Mouse (Mus musculus) CH12.LX (cell line): ENCODE data around the gene Lpin1.

Experiments used
- BHLHE40 ChIP-seq: IDR thresholded peaks from 2 replicates; pipeline ENCODE4 v1.6.1; 2011; ENCODE audit warnings: mild to moderate bottlenecking, low read depth, low read length, improper control_type of control experiment
- CHD1 ChIP-seq: IDR thresholded peaks from 2 replicates; pipeline ENCODE4 v1.6.1; 2012; ENCODE audit warnings: low read depth, low read length, improper control_type of control experiment, inconsistent platforms
- CTCF ChIP-seq, 2 experiments: IDR thresholded peaks in 1 of 2; conservative IDR thresholded peaks in 1 of 2; 2 replicates each; pipeline ENCODE4 v1.5.1; 2011 to 2012; ENCODE audit warnings: low read depth in 2 of 2, low read length in 2 of 2, improper control_type of control experiment in 1 of 2, inconsistent platforms in 1 of 2, mild to moderate bottlenecking in 1 of 2, moderate library complexity in 1 of 2
- EP300 ChIP-seq: IDR thresholded peaks from 2 replicates; pipeline ENCODE4 v1.6.1; 2011; ENCODE audit warnings: low read length, improper control_type of control experiment
- HCFC1 ChIP-seq: IDR thresholded peaks from 2 replicates; pipeline ENCODE4 v1.6.1; 2012; ENCODE audit warnings: low read depth, mild to moderate bottlenecking, inconsistent platforms, low read length, improper control_type of control experiment
- KAT2A ChIP-seq: IDR thresholded peaks from 2 replicates; pipeline ENCODE4 v1.6.1; 2012; ENCODE audit warnings: low read length, improper control_type of control experiment, inconsistent platforms; ENCODE audit not compliant: insufficient replicate concordance
- MAFK ChIP-seq: IDR thresholded peaks from 2 replicates; pipeline ENCODE4 v1.6.1; 2011; ENCODE audit warnings: low read length, improper control_type of control experiment; ENCODE audit not compliant: insufficient replicate concordance
- MXI1 ChIP-seq: IDR thresholded peaks from 2 replicates; pipeline ENCODE4 v1.6.1; 2011; ENCODE audit warnings: mild to moderate bottlenecking, low read depth, low read length, improper control_type of control experiment
- MYC ChIP-seq: IDR thresholded peaks from 2 replicates; pipeline ENCODE4 v1.6.1; 2011; ENCODE audit warnings: low read depth, mild to moderate bottlenecking, improper control_type of control experiment, low read length
- POLR2A ChIP-seq: IDR thresholded peaks from 2 replicates; pipeline ENCODE4 v1.6.1; 2011; ENCODE audit warnings: low read depth, mild to moderate bottlenecking, improper control_type of control experiment, low read length
- SIN3A ChIP-seq: IDR thresholded peaks from 2 replicates; pipeline ENCODE4 v1.6.1; 2012; ENCODE audit warnings: low read length, improper control_type of control experiment, inconsistent platforms
- TCF12 ChIP-seq: IDR thresholded peaks from 2 replicates; pipeline ENCODE4 v1.6.1; 2014; ENCODE audit warnings: low read depth, mild to moderate bottlenecking, inconsistent platforms, low read length, improper control_type of control experiment

GRCm38 (mm10) chr12:16615738-16616137, 5.0 kb upstream of the Lpin1 start:
- no peak for TF ChIP-seq CHD1
- TF ChIP-seq EP300 = no peak
- no peak for TF ChIP-seq MAFK
- no peak for TF ChIP-seq CTCF (conservative IDR thresholded peaks at IDR 0.05 in 1 of 2, IDR thresholded peaks at IDR 0.05 in 1 of 2; ENCODE audit: low read depth in 2 of 2, low read length in 2 of 2)
- no peak for TF ChIP-seq POLR2A
- no peak for TF ChIP-seq HCFC1
- no peak for TF ChIP-seq MYC
- TF ChIP-seq BHLHE40 = no peak
- no peak for TF ChIP-seq MXI1
- no peak for TF ChIP-seq SIN3A
- no peak for TF ChIP-seq TCF12
- no peak for TF ChIP-seq KAT2A
